Mouse (Mus musculus) midbrain, embryonic 11.5 days (tissue): ENCODE measurements around the gene Gm3415. TPM values are rescaled to one million over a fixed set of nuclear protein-coding genes. Genes with fewer than 3 reads are reported as not detected.
"Not testable (repeated sequence)": the region's sequence is repeated elsewhere in the genome, so short reads cannot be mapped to it uniquely, and the experiment has no call there.

Source experiments
- ATAC-seq: fragments of 200-750 bp; cut with Nextera tagmentation; 2 replicates; pipeline ENCODE4 v1.8.0; 2017; ENCODE audit warnings: moderate TSS enrichment, moderate library complexity; ENCODE audit not compliant: low FRiP score
- DNase-seq: peaks from one replicate; pipeline ENCODE4 v3.0.0; 2015; ENCODE audit warnings: low spot score; ENCODE audit errors: missing footprints
- H3K27ac ChIP-seq: fragments of 300-500 bp; sonication (generic); 2 replicates; pipeline ENCODE4 v1.5.1; 2014; ENCODE audit warnings: low read depth, low read length
- H3K27me3 ChIP-seq: fragments of 300-500 bp; sonication (generic); 2 replicates; pipeline ENCODE4 v1.6.1; 2014; ENCODE audit warnings: mild to moderate bottlenecking, low read length, moderate library complexity, mixed read lengths; ENCODE audit not compliant: control insufficient read depth, insufficient read depth
- H3K36me3 ChIP-seq: fragments of 300-500 bp; sonication (generic); 2 replicates; pipeline ENCODE4 v1.6.1; 2014; ENCODE audit warnings: mild to moderate bottlenecking, low read length, moderate library complexity, mixed read lengths; ENCODE audit not compliant: control insufficient read depth, insufficient read depth
- H3K4me1 ChIP-seq: fragments of 300-500 bp; sonication (generic); 2 replicates; pipeline ENCODE4 v1.6.1; 2014; ENCODE audit warnings: low read length; ENCODE audit not compliant: control insufficient read depth, insufficient read depth
- H3K4me2 ChIP-seq: fragments of 300-500 bp; sonication (generic); 2 replicates; pipeline ENCODE4 v1.6.1; 2014; ENCODE audit warnings: mild to moderate bottlenecking, moderate library complexity
- H3K4me3 ChIP-seq: fragments of 300-500 bp; sonication (generic); 2 replicates; pipeline ENCODE4 v1.5.1; 2014; ENCODE audit warnings: low read depth, low read length
- H3K9ac ChIP-seq: fragments of 300-500 bp; sonication (generic); 2 replicates; pipeline ENCODE4 v1.6.1; 2014; ENCODE audit warnings: low read length
- H3K9me3 ChIP-seq: fragments of 300-500 bp; sonication (generic); 2 replicates; pipeline ENCODE4 v1.6.1; 2016; ENCODE audit warnings: low read length; ENCODE audit not compliant: control insufficient read depth
- WGBS: fragments of 180-500 bp; shearing (Covaris S2); extraction: QIAGEN DNeasy Blood & Tissue Kit; methylation state at CpG from one replicate; pipeline ENCODE4 v1.1.7; 2014; 5-methylcytosine and 5-hydroxymethylcytosine counted together
- polyA plus RNA-seq: library from polyadenylated mRNA; unstranded; fragments of >200 nt; fragmentation: Nextera tagmentation; extraction: Ambion mirVana; gene quantifications from 2 replicates; pipeline ENCODE4 v1.2.1, GENCODE M21; 2014

Gm3415 gene
- polyA plus RNA-seq, 1 experiment from 2014 or later: not detected

DNA sequence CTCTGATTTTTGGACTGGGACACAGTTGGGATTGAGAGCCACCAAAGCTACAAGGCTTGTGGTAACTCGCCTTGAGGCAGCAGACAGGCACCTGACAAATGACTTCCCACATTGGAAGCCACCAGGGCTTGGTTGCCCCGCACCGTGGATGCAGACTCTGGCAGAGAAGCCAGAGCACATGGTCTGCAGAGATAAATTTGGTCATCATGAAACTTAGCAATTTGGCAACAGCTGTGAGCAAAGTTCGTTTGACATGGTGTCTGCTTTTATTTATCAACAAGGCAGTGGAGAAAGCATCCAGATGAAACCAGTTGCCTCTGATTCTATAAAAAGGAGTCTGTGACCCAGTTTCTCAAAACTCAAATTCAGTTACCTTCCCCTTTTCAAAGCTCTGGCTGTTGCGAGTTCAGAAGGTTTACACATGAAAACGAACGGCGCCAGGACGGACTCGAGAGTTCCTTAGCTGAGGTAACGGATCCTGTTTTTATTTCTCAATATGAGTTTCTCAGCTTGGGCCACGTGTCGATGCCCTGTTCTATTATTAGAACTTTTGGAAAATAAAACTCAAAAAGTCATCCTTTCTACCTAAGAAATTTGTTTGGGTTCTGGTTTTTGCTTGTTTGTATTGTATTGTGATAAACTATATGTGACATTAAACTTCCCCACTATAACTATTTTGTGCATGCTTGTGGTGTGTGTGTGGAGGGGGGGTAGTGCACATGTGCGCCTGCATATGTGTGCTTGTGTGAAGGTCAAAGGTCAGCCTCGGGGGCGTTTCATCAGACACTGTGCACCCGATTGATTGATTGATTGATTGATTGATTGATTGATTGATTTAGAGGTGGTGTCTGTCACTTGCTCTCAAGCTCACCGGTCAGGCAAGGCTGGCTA is 40.9 kb downstream of the Gm3415 start:
- no peak overlapping the region for H3K27ac ChIP-seq
- no peak for DNase-seq
- 87% methylated on average over 18 of the region's 18 CpGs for WGBS
- H3K36me3 ChIP-seq: no peaks in the 10 kb centered on the region
- no peak for ATAC-seq
- H3K27me3 ChIP-seq: no peaks in the 10 kb centered on the region
- H3K9ac ChIP-seq: no peak overlapping the region
- H3K4me1 ChIP-seq: no peaks in the 10 kb centered on the region
- H3K4me2 ChIP-seq: no peak overlapping the region
- H3K9me3 ChIP-seq: no peaks in the 10 kb centered on the region; the same call in 1 of the 2 replicates
- H3K4me3 ChIP-seq: no peak overlapping the region

DNA sequence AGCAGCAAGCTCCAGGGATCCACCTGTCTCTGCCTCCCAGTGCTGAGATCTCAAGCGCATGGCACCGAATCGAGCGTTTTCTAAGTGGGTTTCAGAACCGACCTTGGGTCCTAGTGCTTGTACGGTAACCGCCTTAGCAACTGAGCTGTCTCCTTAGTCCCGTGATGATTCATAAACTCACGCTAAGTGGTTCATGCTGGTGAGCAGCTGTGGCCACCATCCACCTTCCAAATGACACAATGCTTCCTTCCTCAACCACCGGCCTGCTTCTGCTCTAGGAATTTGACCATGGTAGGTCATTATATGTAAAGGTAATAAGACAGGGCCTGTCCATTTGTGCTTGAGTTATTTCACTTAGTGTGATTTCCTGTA is 41.6 kb downstream of the Gm3415 start:
- WGBS: 95% methylated on average over 10 of the region's 10 CpGs
- H3K27me3 ChIP-seq: no peaks in the 10 kb centered on the region

DNA sequence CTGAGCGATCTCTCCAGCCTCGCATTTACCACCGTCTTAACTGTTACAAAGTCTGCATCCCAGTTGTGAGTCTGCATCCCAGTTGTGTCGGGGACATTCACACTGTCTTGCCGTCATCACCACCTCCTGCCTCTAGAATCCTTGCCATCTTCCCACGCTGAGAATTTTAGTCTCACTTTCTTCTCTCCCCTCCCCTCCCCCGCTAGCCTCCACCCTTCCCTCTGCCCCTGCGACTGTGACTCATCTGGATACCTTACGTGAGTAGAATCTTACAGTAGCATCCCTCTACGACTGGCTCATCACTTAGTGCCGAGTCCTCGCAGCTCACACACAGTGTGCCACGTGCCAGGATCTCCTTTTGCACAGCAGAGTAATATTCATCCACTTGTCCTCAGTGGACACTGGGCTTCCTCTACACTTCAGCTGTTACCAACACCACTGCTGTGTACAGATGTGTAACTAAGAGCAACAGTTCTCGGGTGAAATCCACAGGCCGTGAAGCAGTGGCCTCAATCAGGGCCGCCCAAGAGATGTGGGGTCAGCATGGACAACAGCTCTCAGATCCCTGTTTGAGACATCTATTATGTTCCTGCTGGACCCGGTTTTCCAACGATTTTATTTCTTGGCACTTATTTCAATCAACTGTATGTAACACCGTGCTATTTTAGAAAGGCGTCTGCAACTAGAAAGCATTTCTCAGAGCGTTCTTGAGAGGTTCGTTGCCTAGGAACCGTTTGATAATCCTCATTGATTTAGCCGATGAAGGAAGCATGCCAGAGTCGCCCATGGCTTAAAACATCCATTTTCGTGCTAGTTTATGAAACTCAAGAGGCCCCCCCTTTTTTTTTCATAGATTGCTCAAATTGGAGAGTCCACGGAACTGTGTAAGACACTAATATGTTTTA is 42.5 kb downstream of the Gm3415 start:
- Histone ChIP-seq H3K4me1 (no peaks in the 10 kb centered on the region), H3K27ac (no peak overlapping the region), H3K4me2 (no peak overlapping the region), H3K9me3 (no peaks in the 10 kb centered on the region; the same call in 1 of the 2 replicates), H3K9ac (no peak overlapping the region), H3K36me3 (no peaks in the 10 kb centered on the region), H3K4me3 (no peak overlapping the region), H3K27me3 (no peaks in the 10 kb centered on the region)
- WGBS: 74% methylated on average over 27 of the region's 27 CpGs
- no peak for DNase-seq
- peak; percentile 45 for ATAC-seq

More for the DNA sequence above, 41.6 kb downstream of the Gm3415 start:
- no peaks in the 10 kb centered on the region for H3K4me1 ChIP-seq
- no peak overlapping the region for H3K4me2 ChIP-seq
- no peaks in the 10 kb centered on the region for H3K36me3 ChIP-seq
- DNase-seq (no peak), ATAC-seq (no peak)
- H3K4me3 ChIP-seq: no peak overlapping the region
- no peak overlapping the region for H3K9ac ChIP-seq
- no peaks in the 10 kb centered on the region; the same call in 1 of the 2 replicates for H3K9me3 ChIP-seq
- H3K27ac ChIP-seq: no peak overlapping the region

DNA sequence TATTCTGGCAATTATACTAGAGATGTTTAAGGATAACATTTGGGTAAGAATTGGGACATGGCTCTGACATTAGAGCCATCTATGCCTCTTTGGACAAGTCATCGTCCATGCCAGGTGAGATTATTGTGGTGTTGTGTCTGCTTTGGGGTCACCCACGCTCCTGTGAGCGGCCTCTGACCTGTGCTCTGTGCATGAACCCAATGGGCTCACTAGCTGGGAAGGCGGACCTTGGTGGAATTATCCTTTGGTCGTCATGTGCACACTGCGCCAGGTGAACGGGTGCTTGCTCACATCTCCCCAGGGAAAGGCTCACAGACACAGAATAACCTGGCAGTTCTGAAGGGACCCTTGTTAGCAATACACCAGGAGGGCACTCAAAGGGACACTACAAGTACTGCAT is 43.3 kb downstream of the Gm3415 start:
- 89% methylated on average over 7 of the region's 7 CpGs for whole genome bisulfite sequencing
- not testable (repeated sequence) for H3K9me3 ChIP-seq, H3K9ac ChIP-seq, H3K4me2 ChIP-seq, H3K4me3 ChIP-seq, H3K4me1 ChIP-seq, H3K27me3 ChIP-seq, H3K27ac ChIP-seq, ATAC-seq, DNase-seq, H3K36me3 ChIP-seq

DNA sequence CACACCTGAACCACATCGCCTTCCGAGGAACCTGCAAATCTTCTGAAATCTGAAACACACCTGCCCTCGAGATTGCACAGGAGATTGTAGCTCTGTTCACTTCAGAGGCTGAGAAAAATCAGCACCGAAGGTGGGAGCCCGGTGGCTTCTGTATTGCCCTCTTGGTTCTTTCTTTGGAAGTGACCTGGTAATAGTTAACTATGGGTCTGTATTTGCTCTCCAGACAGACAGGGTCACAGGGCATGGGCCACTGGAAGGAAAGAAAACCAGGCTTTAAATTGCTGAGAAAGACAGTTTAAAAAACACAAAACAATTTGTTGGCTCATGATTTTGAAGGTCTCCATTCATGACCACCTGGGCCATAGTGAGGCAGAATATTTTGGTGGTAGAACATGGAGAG is 44.0 kb downstream of the Gm3415 start:
- ATAC-seq: no peak
- Histone ChIP-seq H3K27ac (no peak overlapping the region), H3K4me1 (no peaks in the 10 kb centered on the region), H3K36me3 (no peaks in the 10 kb centered on the region), H3K9me3 (no peaks in the 10 kb centered on the region; the same call in 1 of the 2 replicates), H3K27me3 (no peaks in the 10 kb centered on the region), H3K4me2 (no peak overlapping the region), H3K9ac (no peak overlapping the region), H3K4me3 (no peak overlapping the region)
- 82% methylated on average over 5 of the region's 5 CpGs for WGBS
- DNase-seq: no peak

DNA sequence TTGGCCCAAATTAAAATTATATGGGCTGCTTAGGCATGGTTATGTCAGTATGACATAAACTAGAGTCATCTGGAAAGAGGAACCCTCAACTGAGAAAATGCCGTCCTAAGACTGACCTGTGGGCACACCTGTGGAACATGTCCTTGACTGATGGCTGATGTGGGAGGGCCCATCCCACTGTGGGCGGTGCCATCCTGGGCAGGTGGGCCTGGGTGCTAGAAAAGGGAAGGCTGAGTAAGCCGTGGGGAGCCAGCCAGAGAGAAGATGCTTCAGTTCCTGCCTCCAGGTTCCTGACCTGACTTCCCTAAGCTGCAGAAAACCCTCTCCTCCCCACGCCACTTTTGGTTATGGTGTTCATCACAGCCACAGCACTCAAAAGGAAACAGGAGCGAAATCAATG is 50.3 kb downstream of the Gm3415 start:
- Histone ChIP-seq H3K9ac (no peak overlapping the region), H3K27me3 (no peaks in the 10 kb centered on the region), H3K4me1 (no peaks in the 10 kb centered on the region), H3K4me2 (no peak overlapping the region), H3K9me3 (no peaks in the 10 kb centered on the region; the same call in 1 of the 2 replicates), H3K27ac (no peak overlapping the region), H3K4me3 (no peak overlapping the region), H3K36me3 (no peaks in the 10 kb centered on the region)
- WGBS: 74% methylated on average over 5 of the region's 5 CpGs
- ATAC-seq: no peak
- DNase-seq: no peak

DNA sequence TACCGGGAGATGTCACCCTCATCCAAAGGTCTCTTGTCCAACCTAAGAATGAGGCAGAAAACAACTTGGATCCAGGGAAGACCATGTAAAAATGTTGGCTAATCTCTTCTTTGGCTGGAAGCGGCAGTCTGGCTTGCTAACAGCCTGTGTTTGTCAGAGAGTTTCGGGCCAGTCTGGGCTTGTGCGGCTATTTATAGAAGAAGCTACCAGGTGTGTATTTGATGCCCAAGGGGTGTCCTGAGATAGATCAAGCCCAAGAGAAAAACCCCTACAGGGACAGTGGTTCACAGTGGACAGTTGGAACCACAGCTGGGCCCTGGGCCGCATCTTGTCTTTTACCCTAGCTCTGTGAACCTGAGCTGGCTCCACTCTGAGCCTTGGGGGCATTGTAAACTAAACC is 51.0 kb downstream of the Gm3415 start:
- no peak for ATAC-seq
- Histone ChIP-seq H3K4me3 (no peak overlapping the region), H3K9me3 (no peaks in the 10 kb centered on the region), H3K4me2 (no peak overlapping the region), H3K4me1 (no peaks in the 10 kb centered on the region), H3K36me3 (no peaks in the 10 kb centered on the region), H3K27me3 (no peaks in the 10 kb centered on the region), H3K27ac (no peak overlapping the region), H3K9ac (no peak overlapping the region)
- DNase-seq: no peak
- 89% methylated on average over 5 of the region's 5 CpGs for WGBS

DNA sequence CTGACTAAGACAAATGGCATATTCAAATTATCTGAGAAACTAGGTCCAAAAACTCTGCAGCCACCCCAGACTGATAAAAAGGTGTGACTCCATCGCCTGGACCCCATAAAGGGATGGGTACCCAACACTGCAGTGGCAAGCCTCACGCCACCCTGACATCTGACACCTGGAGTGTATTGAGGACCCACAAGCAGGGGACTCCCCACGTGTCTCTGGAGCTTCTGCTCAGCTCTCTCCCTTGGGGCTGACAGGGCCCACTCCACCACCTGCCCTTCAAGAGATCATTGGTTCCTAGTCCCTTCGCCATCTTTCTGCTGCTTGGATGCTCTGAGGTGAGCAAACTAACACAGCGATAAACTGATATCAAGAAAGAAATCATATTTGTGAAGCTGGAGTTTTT is 51.9 kb downstream of the Gm3415 start:
- H3K9me3 ChIP-seq: no peaks in the 10 kb centered on the region
- no peak overlapping the region for H3K9ac ChIP-seq
- no peak overlapping the region for H3K4me3 ChIP-seq
- WGBS: 78% methylated on average over 5 of the region's 5 CpGs
- DNase-seq (no peak), ATAC-seq (no peak)
- H3K4me2 ChIP-seq: no peak overlapping the region
- no peaks in the 10 kb centered on the region for H3K27me3 ChIP-seq
- H3K27ac ChIP-seq: no peak overlapping the region
- no peaks in the 10 kb centered on the region for H3K36me3 ChIP-seq
- no peaks in the 10 kb centered on the region for H3K4me1 ChIP-seq
